Mouse (Mus musculus): ENCODE results near the gene Snx11.
"Not testable (repeated sequence)": the region's sequence is repeated elsewhere in the genome, so short reads cannot be mapped to it uniquely, and the experiment has no call there.

Gene Snx11

GRCm38 (mm10) chr11:96776968-96777962 lies at the start of gene Snx11:
Gene Snx11, minus strand, starts transcription at chr11:96777559.
- peak; percentile 94 for DNase-seq (ENCODE audit: extremely low read depth, low read depth)

- no peak for DNase-seq (ENCODE audit: extremely low read depth, low read depth)
Measured at GRCm38 (mm10) chr11:96826481-96826880, 49.1 kb upstream of the Snx11 start.

- DNase-seq (ENCODE audit: extremely low read depth, low read depth) = no peak
Measured at GRCm38 (mm10) chr11:96824783-96825495, 47.6 kb upstream of the Snx11 start.

- peak; percentile 88 for DNase-seq (ENCODE audit: extremely low read depth, low read depth)
Measured at GRCm38 (mm10) chr11:96823880-96824782, 46.8 kb upstream of the Snx11 start.

- no peak for DNase-seq (ENCODE audit: extremely low read depth, low read depth)
Measured at GRCm38 (mm10) chr11:96823471-96823837, 46.1 kb upstream of the Snx11 start.

- DNase-seq (ENCODE audit: extremely low read depth, low read depth) = peak; percentile 26
Measured at GRCm38 (mm10) chr11:96822675-96823470, 45.5 kb upstream of the Snx11 start.

- DNase-seq (ENCODE audit: extremely low read depth, low read depth) = no peak
Measured at GRCm38 (mm10) chr11:96821956-96822355, 44.6 kb upstream of the Snx11 start.

- DNase-seq (ENCODE audit: extremely low read depth, low read depth) = no peak
Measured at GRCm38 (mm10) chr11:96818128-96818710, 40.9 kb upstream of the Snx11 start.

- no peak for DNase-seq (ENCODE audit: extremely low read depth, low read depth)
Measured at GRCm38 (mm10) chr11:96816979-96817378, 39.6 kb upstream of the Snx11 start.

GRCm38 (mm10) chr11:96816494-96816893 lies 39.1 kb upstream of the Snx11 start:
- no peak for DNase-seq (ENCODE audit: extremely low read depth, low read depth)

GRCm38 (mm10) chr11:96815895-96816294 lies 38.5 kb upstream of the Snx11 start:
- DNase-seq (ENCODE audit: extremely low read depth, low read depth) = no peak

GRCm38 (mm10) chr11:96814443-96814842 lies 37.1 kb upstream of the Snx11 start:
- no peak for DNase-seq (ENCODE audit: extremely low read depth, low read depth)

- no peak for DNase-seq (ENCODE audit: extremely low read depth, low read depth)
Measured at GRCm38 (mm10) chr11:96813920-96814319, 36.6 kb upstream of the Snx11 start.

GRCm38 (mm10) chr11:96813455-96813854 lies 36.1 kb upstream of the Snx11 start:
- no peak for DNase-seq (ENCODE audit: extremely low read depth, low read depth)

GRCm38 (mm10) chr11:96811188-96811587 lies 33.8 kb upstream of the Snx11 start:
- not testable (repeated sequence) for DNase-seq (ENCODE audit: extremely low read depth, low read depth)

- no peak for DNase-seq (ENCODE audit: extremely low read depth, low read depth)
Measured at GRCm38 (mm10) chr11:96809562-96810235, 32.3 kb upstream of the Snx11 start.

- no peak for DNase-seq (ENCODE audit: extremely low read depth, low read depth)
Measured at GRCm38 (mm10) chr11:96808066-96808465, 30.7 kb upstream of the Snx11 start.

GRCm38 (mm10) chr11:96805606-96806005 lies 28.2 kb upstream of the Snx11 start:
- DNase-seq (ENCODE audit: extremely low read depth, low read depth) = no peak

- no peak for DNase-seq (ENCODE audit: extremely low read depth, low read depth)
Measured at GRCm38 (mm10) chr11:96799511-96799910, 22.2 kb upstream of the Snx11 start.
